Mouse (Mus musculus) megakaryocyte, adult 5-6 weeks (primary cell): Measurements from ENCODE around the gene Kctd21. TPM values are rescaled to one million over a fixed set of nuclear protein-coding genes. Genes with fewer than 3 reads are reported as not detected.

Experiments
- ATAC-seq: 2 replicates; pipeline ENCODE4 v1.8.0; 2016; ENCODE audit warnings: mild to moderate bottlenecking, inconsistent platforms; ENCODE audit not compliant: poor library complexity, severe bottlenecking
- total RNA-seq, 2 experiments: library from RNA; stranded (forward) in 1 of 2; stranded (reverse) in 1 of 2; fragments of 153-499, 151-499 nt in 1 of 2; fragments of 221-1000, 200-1000 nt in 1 of 2; gene quantifications; 2 replicates each; pipeline versions ENCODE4 v1.2.3 to v1.2.4; 2015 to 2017

The Kctd21 gene
- total RNA-seq, 2 experiments from 2014 or later, result 1.8 to 3.3 TPM

DNA sequence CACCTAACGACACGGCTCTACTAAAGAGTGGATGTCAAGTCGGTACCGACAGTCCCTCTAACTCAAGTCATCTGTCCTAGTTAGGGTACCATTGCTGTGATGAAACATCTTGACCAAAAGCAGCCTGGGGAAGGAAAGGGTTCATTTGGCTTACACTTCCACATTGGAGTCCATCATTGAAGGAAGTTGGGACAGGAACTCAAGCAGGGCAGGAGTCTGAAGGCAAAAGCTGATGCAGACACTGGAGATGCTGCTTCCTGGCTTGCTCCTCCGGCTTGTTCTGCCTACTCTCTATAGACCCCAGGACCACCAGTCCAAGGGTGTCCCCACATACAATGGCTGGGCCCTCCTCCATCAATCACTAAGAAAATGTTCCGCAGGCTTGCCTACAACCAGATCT lies 16.5 kb upstream of the Kctd21 start:
- ATAC-seq, result no peak

DNA sequence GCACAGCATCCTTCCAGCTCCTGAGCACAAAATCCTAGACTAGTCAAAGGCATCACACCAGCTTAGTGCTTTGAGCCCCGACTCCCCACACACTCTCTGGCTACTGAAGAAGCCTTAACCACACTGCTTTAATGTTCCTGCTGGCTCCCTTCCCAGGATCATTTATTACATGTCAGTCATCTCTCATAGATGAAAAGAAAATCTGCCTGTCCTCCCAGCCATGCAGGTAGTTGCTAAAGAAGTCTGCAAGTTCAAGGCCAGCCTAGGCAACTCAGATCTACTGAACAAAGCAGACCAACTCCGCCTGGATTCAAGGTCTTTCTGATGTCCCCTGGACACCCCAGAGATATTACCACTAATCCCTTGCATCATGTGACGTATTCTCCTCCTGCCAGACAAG lies 14.4 kb upstream of the Kctd21 start:
- ATAC-seq, result no peak

DNA sequence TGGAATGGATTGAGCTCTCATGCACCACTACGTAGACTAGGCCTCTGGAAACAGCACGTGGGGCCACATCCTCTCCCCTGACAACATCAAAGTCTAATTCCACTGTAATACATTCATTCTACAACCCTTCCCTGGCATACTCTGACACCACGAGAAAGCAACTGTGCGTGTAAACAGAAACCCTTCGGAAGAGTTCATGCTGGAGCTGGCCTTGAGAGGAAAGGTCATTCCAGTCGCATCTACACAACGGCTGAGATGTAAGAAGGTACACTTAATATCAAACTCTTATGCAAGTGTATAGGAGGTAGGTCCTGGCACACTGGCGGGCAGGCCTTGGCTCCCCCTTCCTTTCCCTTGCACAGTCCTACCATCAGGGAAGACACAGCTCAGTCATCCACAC lies 7.8 kb upstream of the Kctd21 start:
- no peak for ATAC-seq

DNA sequence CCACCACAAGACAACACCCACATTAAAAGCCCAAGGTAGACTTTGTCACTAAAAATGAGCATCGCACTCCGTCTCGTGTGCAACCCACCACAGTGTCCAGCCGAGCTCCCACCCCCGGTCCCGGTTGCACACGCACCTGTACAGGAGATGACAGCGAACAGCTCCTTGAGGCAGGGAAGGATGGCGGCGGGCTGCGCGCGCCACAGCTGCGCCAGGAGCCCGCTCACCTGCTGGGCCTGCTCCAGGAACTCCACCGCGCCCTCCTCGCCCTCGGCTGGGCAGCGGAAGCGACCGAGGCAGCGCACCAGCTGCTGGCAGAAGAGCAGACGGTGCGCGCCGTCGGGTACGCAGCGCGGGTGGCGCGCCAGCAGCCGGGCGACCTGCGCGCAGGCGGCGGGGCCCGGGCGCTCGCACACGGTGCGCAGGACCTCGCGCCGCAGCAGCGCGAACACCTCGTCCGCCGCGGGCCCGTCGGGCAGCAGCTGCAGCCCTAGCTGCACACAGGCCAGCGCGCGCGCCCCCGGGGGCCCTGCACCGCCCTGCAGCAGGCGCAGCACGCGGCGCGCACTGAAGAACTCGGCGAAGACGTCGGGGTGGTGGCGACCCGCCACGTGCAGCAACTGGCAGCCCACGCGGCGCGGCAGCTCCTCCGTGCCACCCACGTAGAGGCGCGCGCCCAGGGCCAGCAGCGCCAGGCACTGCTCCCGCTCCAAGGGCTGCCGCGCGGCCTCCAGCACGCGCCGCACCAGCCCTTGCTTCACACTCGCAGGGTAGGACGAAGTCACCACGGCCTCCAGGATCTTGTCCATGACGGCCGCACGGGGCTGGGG lies 6.8 kb upstream of the Kctd21 start:
- ATAC-seq, result no peak

DNA sequence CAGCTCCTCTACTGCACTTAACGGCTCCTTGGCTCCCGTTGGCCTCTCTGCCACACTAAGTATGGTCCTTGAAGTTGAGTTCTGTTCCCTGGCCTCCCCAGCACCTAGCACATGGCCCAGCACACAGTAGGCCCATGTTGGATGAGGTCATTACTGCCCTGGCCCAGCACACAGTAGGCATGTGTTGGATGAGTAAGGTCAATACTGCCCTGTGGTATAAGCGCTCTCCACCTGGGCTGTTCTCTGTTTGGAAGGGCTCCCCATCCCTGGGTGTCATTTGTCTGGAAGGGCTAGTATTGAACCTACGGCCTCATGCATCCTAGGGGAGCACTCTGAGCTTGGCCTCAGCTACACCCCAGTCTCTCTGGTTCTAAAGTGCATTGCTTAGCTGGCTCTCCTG lies 4.8 kb upstream of the Kctd21 start:
- ATAC-seq, result no peak

DNA sequence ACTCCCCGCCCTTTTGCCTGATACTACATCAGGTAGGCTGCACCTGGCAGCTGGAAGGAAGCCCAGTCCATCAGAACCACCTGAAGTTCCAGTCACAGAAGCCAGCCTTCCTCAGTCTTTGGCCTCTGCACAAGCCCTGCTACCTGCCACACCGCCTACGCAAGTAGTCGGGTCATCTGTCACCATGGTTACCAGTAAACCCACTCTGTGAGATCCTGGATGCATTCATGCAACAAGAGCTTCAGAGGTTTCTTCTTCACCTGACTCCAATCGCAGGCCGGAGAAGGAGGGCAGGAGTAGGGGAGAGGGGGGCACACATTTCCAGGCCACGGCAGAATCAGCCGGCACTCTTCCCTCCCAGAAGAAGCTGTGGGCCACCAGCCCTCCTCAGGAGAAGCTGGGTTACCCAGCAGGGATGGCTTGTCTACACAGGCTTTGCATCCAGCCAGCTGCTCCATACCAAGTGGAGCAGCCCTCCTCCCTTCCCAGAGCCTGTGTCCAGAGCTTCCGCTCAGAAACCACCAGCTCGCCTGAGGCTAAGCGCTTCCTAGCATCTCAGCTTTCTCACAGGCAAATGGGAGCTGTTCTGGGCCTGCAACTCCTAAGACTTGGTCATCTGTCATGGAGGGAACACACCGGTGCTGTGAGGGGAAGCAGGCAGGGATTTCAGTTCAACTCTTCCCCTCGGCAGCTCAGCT lies 3.1 kb upstream of the Kctd21 start:
- no peak for ATAC-seq

DNA sequence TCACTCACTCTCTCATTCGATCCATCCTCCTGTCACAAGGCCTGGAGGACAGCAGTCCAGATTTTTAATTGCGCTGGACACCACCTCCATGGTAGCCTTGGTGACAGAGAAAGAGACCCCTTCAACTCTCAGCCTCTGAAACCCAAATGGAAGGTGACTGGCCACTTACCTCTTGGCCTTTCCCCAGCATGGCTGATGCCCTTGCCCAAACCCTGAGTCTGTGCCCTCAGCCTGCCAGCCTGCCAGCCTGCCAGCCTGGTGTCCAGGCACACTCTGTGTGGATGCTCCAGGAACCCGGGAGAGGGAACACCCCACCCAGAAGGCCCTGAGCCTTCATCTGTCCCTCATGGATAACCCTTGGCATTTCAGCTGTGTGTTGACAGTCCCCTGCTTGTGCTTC lies 2.5 kb upstream of the Kctd21 start:
- no peak for ATAC-seq

DNA sequence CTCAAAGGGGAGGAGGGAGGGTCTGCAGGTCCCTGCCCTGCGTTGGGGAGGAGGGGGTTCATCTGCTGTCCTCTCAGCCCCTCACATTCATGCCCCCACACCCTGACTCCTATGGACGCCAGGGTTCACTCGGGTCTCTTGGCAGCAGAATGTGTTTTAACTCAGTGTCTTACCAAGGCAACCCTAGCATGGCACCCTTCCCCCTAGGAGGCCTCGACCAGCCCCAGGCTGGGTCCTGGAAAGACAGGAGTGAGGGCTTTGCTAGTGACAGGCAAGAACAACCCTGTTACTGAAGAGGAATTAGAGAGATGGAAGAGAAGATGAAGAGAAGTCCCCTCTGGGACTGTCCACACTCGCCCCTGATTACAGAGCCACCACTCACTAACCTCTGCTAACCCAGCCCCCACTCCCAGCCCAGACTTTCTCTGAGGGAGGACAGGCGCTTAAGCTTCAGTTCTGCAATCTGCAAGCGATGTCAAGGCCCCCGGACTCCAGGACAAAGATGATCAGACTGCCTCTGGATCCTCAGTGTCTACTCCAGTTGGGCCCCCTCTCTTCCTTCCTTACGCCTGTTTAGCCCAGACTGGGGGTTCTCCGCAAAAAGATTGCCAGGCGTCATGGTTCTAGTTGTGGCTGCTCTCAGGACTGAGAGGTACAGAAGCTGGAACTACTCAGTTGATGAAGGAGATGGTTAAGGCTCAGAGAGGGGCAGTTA lies 1.0 kb upstream of the Kctd21 start:
- no peak for ATAC-seq

DNA sequence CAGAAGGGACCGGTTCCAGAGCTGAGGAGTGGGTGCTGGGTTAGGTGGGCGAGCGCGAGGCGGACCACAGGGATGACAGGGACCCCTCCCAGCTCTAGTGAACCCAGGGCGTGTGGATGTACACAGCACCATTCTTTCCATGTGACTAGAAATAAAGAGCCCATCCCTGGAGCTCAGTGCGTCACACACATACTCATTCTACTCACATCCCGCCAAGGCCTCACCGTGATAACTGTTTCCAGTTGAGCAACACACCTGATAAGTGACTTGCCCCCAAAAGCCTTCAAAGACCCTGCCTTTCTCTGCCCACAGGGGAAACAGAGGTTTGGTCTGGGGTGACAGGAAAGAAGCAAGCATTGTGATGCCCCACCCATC lies 527 bp downstream of the Kctd21 start:
- peak; percentile 5 for ATAC-seq

DNA sequence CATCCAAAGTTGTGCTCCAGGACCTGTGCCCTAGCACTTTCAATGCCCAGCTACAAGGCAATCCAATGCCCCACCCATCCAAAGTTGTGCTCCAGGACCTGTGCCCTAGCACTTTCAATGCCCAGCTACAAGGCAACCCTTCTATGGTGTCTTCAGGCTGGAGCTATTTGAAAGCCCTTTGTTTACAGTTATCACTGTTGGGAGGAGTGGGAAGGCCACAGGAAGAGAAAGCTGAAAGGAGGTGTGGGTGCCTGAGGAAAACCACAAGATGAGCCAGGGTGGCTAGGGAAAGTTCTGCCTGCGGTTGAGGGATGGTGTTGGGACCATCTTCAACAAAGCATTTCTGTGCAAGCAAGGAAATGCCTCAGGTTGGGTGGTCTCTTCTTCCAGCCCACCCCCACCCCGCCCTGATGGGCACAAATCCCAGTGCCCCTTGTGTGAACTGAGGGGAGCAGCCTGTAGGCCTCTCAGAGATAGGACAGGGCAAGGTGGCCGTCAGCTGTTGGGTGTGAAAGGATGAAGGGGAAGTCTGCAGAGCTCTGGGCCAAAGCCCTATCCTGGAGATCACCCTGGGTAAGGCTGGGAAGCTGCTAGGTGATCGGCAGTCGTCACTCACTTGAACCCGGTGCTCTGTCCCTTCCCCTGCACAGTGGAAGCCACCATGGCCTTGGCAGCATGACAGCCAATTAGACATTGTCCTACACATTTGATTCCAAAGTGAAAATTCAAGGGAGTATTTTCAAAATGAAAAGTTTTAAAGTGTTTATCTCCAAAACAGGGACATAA lies 1.2 kb downstream of the Kctd21 start:
- no peak for ATAC-seq

DNA sequence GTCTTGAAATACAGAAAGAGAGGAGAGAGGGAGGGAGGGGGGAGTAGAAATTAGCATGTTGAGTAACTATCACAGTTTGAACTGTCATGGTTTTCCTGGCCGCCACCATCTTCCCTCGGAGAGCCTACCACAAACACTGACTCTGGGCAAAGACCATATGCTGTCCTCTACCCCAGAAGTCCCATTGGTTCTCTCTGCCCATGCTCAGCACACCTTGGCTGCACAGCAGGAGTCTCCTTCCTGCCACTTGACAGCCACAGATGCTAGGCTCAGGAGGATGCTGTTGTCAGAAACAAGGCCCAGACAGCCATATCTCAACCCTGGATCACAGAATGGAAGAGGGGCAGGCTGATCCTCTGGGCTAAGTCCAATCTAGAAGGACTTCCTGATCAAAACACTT lies 2.3 kb downstream of the Kctd21 start:
- no peak for ATAC-seq

DNA sequence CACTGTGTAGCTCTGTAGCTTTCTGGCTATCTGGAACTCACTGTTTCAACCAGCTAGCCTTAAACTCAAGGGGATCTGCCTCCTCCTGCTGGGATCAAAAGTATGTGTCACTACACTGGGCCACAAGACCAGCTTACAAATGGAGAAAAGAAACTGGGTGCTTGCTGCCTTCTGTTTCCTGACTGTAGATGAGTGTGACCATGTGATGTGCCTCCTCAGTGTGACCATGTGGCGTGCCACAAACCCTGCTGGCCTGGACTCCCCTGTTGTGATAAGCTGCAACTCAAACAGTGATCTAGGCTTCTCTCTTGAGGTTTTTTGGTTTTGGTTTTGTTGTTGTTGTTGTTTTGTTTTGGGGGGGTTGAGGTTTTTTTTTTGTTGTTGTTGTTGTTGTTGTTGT lies 4.6 kb downstream of the Kctd21 start:
- ATAC-seq, result no peak

DNA sequence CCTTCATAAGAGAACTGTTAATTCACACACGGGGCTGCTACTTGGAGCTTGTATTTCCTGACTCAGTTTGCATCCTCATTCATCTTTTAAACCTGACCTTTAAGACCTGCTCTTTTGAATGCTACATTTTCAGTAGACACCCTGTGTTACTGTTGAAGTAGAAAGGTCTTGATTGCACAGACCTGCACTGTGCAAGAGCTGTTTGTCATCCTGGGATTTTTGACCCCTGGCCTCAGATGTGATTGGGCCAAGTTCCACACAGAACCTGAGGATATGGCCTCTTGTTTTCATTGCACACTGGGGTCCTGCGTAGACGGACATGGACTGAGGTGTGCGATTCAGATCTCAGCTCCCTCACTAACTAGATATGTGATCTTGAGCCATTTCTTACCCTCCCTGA lies 6.5 kb downstream of the Kctd21 start:
- ATAC-seq, result no peak

DNA sequence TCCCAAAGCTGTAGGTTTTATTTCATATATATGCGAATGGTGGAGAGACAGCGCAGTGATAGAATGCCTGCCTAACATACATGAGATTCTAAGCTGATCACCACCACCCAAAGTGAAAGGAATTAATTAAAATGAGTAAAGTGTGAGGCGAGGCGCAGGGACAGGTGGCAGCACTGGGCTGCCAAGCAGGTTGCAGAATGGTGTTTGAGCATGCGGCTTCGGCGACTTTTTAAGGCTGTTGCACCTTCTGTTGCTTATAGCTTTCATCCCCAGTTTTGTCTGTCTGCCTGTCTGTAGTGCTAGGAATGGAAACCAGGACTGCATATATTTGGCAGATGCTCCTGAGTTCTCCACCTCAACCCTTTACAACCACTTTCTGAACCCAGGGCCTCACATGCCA lies 7.5 kb downstream of the Kctd21 start:
- ATAC-seq, result no peak

DNA sequence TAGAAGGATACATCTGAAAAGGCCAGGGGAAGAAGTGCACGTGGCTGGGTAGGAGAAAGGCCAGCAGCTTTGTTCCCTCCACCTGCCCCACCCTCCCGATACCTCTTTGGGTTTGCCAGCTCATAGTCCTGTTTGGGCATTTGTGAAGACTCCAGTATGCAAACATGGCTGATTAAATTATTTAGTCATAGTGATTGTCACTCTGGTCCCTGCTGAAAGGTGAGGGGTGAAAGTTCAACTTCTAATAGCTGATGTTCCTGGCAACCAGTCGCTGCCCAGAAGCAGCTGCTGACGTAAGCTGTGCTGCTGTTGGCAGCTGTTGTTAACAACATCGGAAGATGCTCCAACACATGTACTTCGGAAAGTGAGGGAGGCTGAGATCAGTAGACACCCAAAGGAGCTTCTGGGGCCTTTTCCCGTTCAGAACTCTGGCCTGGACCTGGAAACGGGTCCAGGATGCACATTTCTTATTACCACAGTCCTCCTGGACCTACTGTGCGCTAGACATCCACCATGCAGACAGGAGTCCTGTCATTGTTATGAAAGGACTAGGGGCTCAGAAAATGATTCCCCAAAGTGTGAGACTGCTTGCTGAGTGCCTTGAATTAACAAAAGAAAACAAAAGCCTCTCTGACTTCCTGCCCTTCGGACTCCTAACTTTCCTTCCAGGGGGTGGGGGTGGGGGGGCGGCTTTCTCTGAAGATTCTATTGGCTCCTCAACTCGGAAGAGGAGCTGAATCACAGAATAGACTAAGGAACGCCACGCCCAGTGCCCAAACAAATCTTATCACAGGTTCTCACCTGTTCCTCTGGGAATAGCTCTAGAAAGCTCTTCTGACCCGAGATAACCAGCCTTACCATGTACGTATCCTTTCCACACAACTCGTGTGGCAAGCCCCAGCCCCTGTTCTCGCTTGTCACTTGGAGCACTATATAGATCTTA lies 9.1 kb downstream of the Kctd21 start:
- no peak for ATAC-seq

DNA sequence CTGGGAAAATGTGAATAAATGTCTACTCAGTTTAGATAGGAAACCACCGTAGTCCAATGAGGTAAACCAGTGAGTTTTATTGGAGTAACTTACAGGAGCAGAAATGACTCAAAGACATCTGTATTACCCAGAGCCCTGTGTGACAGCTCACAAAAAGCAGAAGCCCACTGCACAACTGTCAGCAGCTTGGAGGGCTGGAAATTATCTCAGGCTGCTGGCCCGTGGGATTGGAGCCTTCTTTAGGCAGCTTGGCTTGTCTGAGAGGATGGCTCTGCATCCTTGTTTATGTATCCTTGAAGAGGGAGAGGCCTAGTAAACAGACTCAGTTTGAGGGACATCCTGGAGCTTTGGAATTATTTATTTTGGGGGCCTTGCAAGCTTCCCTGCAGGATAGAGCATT lies 10.8 kb downstream of the Kctd21 start:
- ATAC-seq, result no peak

DNA sequence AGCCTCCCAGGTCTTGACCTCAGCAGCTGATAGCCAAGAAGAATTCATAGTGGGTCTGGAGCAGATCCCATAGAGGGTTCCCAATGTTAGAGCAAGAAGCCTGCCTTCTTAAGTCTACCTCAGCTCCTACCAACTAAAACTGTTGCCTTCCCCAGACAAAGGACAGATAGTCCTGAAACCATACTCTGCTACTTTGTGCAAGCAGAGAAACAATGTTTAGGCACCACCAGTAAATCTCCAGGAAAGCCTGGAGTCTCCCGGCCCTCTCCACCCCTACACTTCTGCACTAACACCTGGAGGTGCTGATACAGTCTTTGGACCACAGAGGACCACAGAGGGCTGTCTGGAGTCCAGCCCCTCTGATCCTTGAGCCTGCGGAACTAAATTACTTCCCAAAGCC lies 12.5 kb downstream of the Kctd21 start:
- no peak for ATAC-seq

DNA sequence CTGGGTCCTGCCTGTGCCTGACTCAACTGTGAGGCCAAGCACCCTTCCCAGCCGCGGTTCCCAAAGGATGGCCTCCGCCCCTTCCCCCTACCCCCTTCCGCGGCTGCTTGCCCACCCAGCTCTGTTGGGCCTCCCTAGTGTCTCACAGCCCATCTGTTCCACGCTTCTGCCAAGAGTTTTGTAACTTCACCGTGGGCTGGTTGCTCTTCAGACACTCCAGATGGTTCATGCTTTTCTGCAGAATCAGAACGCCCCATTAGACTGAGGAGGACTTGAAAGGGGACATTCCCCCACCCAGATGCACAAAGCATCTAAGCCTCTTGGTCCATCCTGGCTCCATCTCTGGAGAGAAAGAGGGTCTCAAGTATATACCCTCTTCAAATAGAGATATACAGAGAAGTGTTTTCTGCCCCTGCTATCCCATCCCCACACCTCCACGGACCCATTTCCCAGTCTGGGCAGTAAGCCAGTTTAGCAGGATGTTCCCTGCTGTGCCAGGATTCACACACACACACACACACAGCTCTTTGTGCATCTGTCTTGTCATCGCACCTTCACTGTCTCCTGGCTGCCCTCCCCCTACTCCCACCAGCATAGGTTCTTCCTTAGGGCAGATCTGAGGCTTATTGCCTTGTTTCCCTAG lies 13.2 kb downstream of the Kctd21 start:
- ATAC-seq, result no peak

DNA sequence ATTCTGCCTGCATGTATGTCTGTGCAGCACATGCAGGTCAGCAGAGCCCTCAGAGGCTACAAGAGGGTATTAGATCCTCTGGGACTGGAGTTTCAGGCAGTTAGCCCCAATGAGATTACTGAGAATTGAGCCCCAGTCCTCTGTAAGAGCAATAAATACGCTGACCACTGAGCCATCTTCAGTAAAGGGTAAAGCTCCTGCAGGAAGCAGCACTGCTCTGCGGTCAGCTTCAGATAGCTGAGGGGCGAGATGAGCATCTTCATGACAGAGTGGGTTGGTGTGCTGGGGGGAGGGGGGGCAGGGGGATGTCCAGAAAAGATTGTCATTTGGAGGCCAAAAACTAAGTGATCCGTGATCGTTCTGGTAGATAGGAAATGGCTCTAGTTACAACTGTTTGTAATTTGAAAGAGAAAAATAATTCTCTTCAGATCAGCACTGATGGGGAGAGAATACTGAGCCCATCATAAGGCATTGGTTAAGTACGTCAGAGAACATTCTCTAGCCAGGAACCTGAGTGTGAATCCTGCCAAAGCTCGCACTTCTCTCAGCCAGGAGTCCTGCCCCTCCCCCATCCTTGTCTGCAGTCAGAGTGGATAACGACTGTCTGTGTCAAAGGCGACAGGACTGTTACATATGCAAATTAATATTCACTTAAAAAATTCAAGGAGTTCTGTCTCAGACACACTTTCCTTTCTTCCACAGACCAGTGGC lies 14.1 kb downstream of the Kctd21 start:
- no peak for ATAC-seq
